Mouse (Mus musculus) small intestine, adult 2 months (tissue): ENCODE data around the gene Gab2.

Experiments used
- CTCF ChIP-seq: fragments of 200-500 bp; IDR thresholded peaks from 2 replicates; pipeline ENCODE4 v1.5.1; 2012; ENCODE audit warnings: low read depth, mild to moderate bottlenecking, control low read depth, inconsistent platforms, low read length, moderate library complexity, mixed read lengths; ENCODE audit not compliant: insufficient replicate concordance, insufficient read length; ENCODE audit errors: extremely low read depth
- POLR2A ChIP-seq: fragments of 200-500 bp; IDR thresholded peaks from 2 replicates; pipeline ENCODE4 v1.6.1; 2012; ENCODE audit warnings: low read depth, mild to moderate bottlenecking, control low read depth, inconsistent platforms, low read length, moderate library complexity

GRCm38 (mm10) chr7:97187387-97188081 is 106.1 kb downstream of the Gab2 start:
- TF ChIP-seq POLR2A, result no peak
- no peak for TF ChIP-seq CTCF
